Mouse (Mus musculus) embryonic facial prominence, embryonic 14.5 days (tissue): ENCODE results near the gene Dnajc3. TPM values are rescaled to one million over a fixed set of nuclear protein-coding genes. Genes with fewer than 3 reads are reported as not detected.
A peak's percentile ranks its signal among the peaks of the same experiment; 100 is the strongest.

ENCODE experiments used
- ATAC-seq: fragments of 200-750 bp; cut with Nextera tagmentation; 2 replicates; pipeline ENCODE4 v1.8.0; 2017; ENCODE audit warnings: low read depth, moderate number of reproducible peaks, moderate TSS enrichment
- DNase-seq: peaks from one replicate; pipeline ENCODE4 v3.0.0-alpha.2; 2015; ENCODE audit warnings: low spot score
- H3K27ac ChIP-seq: fragments of 300-500 bp; sonication (generic); replicated peaks from 2 replicates; pipeline ENCODE4 v1.5.1; 2014; ENCODE audit warnings: low read depth, mild to moderate bottlenecking, low read length, moderate library complexity
- H3K27me3 ChIP-seq: fragments of 300-500 bp; sonication (generic); replicated peaks from 2 replicates; pipeline ENCODE4 v1.6.1; 2014; ENCODE audit warnings: low read length; ENCODE audit not compliant: control insufficient read depth, insufficient read depth
- H3K36me3 ChIP-seq: fragments of 300-500 bp; sonication (generic); 2 replicates; pipeline ENCODE4 v1.6.1; 2014; ENCODE audit warnings: low read length, mixed read lengths; ENCODE audit not compliant: control insufficient read depth, insufficient read depth
- H3K4me1 ChIP-seq: fragments of 300-500 bp; sonication (generic); 2 replicates; pipeline ENCODE4 v1.6.1; 2014; ENCODE audit warnings: antibody characterized with exemption, low read length; ENCODE audit not compliant: control insufficient read depth, insufficient read depth
- H3K4me2 ChIP-seq: fragments of 300-500 bp; sonication (generic); 2 replicates; pipeline ENCODE4 v1.6.1; 2014; ENCODE audit warnings: low read depth, mild to moderate bottlenecking, low read length, moderate library complexity, mixed read lengths
- H3K4me3 ChIP-seq: fragments of 300-500 bp; sonication (generic); 2 replicates; pipeline ENCODE4 v1.5.1; 2014; ENCODE audit warnings: low read depth, mild to moderate bottlenecking, low read length
- H3K9ac ChIP-seq: fragments of 300-500 bp; sonication (generic); 2 replicates; pipeline ENCODE4 v1.6.1; 2014; ENCODE audit warnings: low read depth, mild to moderate bottlenecking, low read length, moderate library complexity, mixed read lengths
- H3K9me3 ChIP-seq: fragments of 300-500 bp; sonication (generic); 2 replicates; pipeline ENCODE4 v1.6.1; 2016; ENCODE audit warnings: low read length; ENCODE audit not compliant: control insufficient read depth
- WGBS: fragments of 180-500 bp; shearing (Covaris S2); extraction: QIAGEN DNeasy Blood & Tissue Kit; methylation state at CpG from one replicate; pipeline ENCODE4 v1.1.7; 2014; 5-methylcytosine and 5-hydroxymethylcytosine counted together
- polyA plus RNA-seq: library from polyadenylated mRNA; unstranded; fragments of >200 nt; fragmentation: Nextera tagmentation; extraction: Ambion mirVana; gene quantifications from 2 replicates; pipeline ENCODE4 v1.2.1, GENCODE M21; 2014

Dnajc3 gene
- polyA plus RNA-seq, 1 experiment from 2014 or later, result 54.2 TPM

DNA sequence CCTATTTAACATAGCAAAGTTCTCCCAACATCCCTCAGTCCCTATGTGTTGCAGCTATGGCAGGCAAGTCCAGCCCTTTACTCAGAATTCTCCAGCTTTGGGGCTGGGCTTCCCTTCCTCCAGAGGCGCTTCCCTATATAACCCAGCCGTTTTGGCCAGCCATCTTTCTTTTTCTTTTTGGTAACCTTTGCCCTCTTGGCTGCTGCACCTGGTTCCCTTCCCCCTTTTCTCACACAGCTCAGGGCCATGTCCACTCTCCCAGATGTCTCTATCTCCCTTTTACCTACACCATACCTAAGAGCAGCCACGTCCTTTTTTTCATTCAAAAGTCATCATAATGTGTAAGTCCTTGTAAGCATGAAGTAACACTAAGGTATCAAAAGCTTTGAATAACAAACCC, 1.5 kb upstream of the Dnajc3 start:
- H3K4me1 ChIP-seq, result peaks cover 17% of the 10 kb centered on the region
- H3K4me3 ChIP-seq, result no peak overlapping the region
- H3K9me3 ChIP-seq, result no peaks in the 10 kb centered on the region
- ATAC-seq, result no peak
- DNase-seq, result no peak
- no peak overlapping the region for H3K4me2 ChIP-seq
- no peak overlapping the region for H3K27ac ChIP-seq
- H3K27me3 ChIP-seq, result no peaks in the 10 kb centered on the region
- H3K9ac ChIP-seq, result no peak overlapping the region
- H3K36me3 ChIP-seq, result no peaks in the 10 kb centered on the region
- 58% methylated on average over 3 of the region's 3 CpGs for WGBS

DNA sequence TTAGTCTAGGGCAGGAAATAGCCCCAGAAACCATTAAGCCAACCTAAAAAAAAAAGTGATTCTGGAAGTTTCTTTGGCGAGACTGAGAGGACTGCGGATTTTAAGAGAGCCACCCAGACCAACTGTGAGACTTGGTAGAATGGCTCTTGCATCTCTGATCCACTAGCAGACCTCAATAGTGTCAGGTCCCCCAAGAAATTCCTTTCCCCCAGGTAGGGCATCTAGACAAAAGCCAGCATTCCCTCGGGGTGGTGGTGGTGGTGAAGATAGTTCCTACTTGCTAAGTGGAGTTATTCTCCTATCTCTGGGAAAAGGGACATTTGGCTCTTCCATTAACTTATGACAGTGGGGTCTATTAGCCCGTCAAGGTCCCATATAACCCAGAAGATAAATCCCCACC, 824 bp upstream of the Dnajc3 start:
- no peaks in the 10 kb centered on the region for H3K9me3 ChIP-seq
- H3K36me3 ChIP-seq, result no peaks in the 10 kb centered on the region
- H3K4me3 ChIP-seq, result peak overlapping the region; percentile 98
- peak overlapping the region; percentile 77; the same call in 1 of the 2 replicates for H3K27ac ChIP-seq
- DNase-seq (no peak), ATAC-seq (peak; percentile 1; the same call in 1 of the 2 replicates)
- 31% methylated on average over 4 of the region's 4 CpGs for WGBS
- H3K4me2 ChIP-seq, result peak overlapping the region; percentile 73
- peaks cover 17% of the 10 kb centered on the region for H3K4me1 ChIP-seq
- no peaks in the 10 kb centered on the region for H3K27me3 ChIP-seq
- H3K9ac ChIP-seq, result peak overlapping the region; percentile 70

DNA sequence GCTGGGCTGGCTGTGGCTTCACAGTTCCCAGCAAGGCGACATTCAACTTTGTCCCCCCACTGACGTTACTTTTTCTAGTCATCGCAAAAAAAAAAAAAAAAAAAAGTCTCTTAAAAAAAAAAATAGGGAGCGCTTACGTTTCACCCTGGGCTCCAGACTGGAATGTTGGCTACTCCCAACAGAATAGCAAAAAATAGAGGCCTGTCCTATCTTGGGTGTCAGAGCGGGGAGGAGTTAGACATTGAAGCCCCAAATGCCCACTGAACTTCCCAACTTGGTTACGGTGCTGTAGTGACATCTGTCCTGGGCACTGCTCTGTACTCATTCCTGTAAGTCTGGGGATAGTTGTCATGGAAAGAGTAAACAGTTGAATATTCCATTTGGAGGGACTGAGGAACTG, 775 bp downstream of the Dnajc3 start:
- H3K9ac ChIP-seq, result peak overlapping the region; percentile 99
- no peaks in the 10 kb centered on the region for H3K27me3 ChIP-seq
- WGBS, result 0% methylated on average over 7 of the region's 7 CpGs
- peak overlapping the region; percentile 83 for H3K4me2 ChIP-seq
- H3K36me3 ChIP-seq, result no peaks in the 10 kb centered on the region
- peak; percentile 39 for DNase-seq
- H3K4me3 ChIP-seq, result peak overlapping the region; percentile 98
- peak overlapping the region; percentile 94; the same call in 1 of the 2 replicates for H3K27ac ChIP-seq
- ATAC-seq, result no peak
- peaks cover 17% of the 10 kb centered on the region for H3K4me1 ChIP-seq
- no peaks in the 10 kb centered on the region for H3K9me3 ChIP-seq

- H3K9ac ChIP-seq, result no peak overlapping the region
Observed at GRCm38 (mm10) chr14:118940796-118941495, 3.2 kb downstream of the Dnajc3 start.

DNA sequence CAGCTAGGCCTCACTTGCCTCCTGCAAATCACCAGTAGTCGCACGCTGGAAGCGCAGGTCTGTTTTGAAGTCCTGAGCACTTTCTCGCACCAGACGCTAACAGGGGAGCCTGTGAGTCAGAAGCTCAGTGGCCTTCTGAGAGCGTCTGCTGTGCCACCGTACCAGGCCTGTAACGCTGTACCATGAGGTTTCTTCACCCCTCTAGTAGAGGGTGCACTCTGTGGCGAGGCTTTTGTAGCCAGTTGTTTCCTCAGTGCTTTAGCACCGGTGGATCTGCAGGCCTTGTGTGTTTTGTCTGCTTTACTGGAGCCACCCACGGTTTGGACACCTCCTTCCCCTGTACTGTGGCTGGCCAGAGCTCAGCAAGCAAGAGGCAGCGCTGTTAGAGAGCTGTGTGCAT, 4.3 kb downstream of the Dnajc3 start:
- Histone ChIP-seq H3K27ac (no peak overlapping the region), H3K36me3 (no peaks in the 10 kb centered on the region), H3K4me2 (no peak overlapping the region), H3K9ac (no peak overlapping the region), H3K4me3 (no peak overlapping the region), H3K27me3 (no peaks in the 10 kb centered on the region), H3K4me1 (peaks cover 15% of the 10 kb centered on the region), H3K9me3 (no peaks in the 10 kb centered on the region)
- WGBS, result 53% methylated on average over 12 of the region's 12 CpGs
- ATAC-seq, result no peak
- DNase-seq, result no peak

More at GRCm38 (mm10) chr14:118940796-118941495, 3.2 kb downstream of the Dnajc3 start:
- no peak overlapping the region for H3K4me2 ChIP-seq
- WGBS, result 76% methylated on average over 4 of the region's 4 CpGs
- H3K27ac ChIP-seq, result no peak overlapping the region
- no peaks in the 10 kb centered on the region for H3K27me3 ChIP-seq
- H3K4me1 ChIP-seq, result peaks cover 20% of the 10 kb centered on the region
- no peaks in the 10 kb centered on the region for H3K36me3 ChIP-seq
- no peaks in the 10 kb centered on the region for H3K9me3 ChIP-seq
- H3K4me3 ChIP-seq, result no peak overlapping the region
- DNase-seq, result no peak
- no peak for ATAC-seq

DNA sequence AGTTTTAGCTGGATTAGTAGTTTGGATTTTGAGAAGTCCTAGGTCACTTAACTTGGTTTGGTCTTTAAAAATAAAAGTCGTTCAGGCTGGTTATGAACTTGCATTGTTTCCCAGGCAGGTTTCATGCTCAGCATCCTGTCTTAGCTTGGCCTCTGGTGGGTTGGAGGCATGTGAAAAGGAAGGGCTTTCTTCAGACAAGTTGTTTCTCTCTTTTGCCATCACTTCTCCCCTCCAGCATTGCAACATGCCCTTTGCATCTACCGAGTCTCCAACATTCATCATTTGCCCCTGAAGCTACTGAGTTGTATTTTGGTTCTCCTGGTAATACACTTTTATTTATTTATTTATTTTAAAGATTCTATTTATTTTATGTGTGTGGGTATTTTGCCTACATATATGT, 6.9 kb downstream of the Dnajc3 start:
- 74% methylated on average over 2 of the region's 2 CpGs for WGBS
- H3K4me2 ChIP-seq, result no peak overlapping the region
- DNase-seq, result no peak
- no peak overlapping the region for H3K4me3 ChIP-seq
- no peaks in the 10 kb centered on the region for H3K9me3 ChIP-seq
- no peak for ATAC-seq
- H3K27me3 ChIP-seq, result no peaks in the 10 kb centered on the region
- no peak overlapping the region for H3K9ac ChIP-seq
- H3K27ac ChIP-seq, result no peak overlapping the region
- peaks cover 6% of the 10 kb centered on the region for H3K4me1 ChIP-seq
- no peaks in the 10 kb centered on the region for H3K36me3 ChIP-seq

DNA sequence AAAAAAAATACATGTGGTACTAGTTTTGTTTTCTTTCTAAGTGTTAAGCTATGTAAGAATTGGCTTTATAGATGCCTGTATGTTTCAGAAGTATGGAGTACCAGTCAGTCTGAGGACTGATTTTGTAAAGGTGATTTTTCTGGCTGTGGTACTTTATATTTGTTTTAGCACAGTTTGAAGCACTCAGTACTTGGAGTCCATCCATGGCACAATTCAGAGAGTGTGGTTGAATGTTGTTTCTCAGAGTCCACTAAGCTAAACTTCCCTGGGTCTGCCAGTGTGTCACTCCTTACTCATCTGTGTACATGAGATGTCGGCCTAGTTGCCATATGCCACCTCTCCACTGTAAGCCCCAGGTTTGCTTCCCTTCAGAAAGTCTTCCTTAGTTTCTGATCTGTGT, 11.1 kb downstream of the Dnajc3 start:
- Histone ChIP-seq H3K4me2 (no peak overlapping the region), H3K9me3 (no peaks in the 10 kb centered on the region), H3K27me3 (no peaks in the 10 kb centered on the region), H3K27ac (no peak overlapping the region), H3K4me3 (no peak overlapping the region), H3K36me3 (peaks cover 6% of the 10 kb centered on the region), H3K9ac (no peak overlapping the region), H3K4me1 (0 out of 2 replicates have a peak, but pooled peaks cover 3% of the 10 kb centered on the region)
- DNase-seq, result no peak
- no peak for ATAC-seq
- WGBS, result 90% methylated on average over 1 of the region's 1 CpGs

GRCm38 (mm10) chr14:118951912-118952583, 14.3 kb downstream of the Dnajc3 start:
- Histone ChIP-seq H3K4me1 (no peaks in the 10 kb centered on the region), H3K27me3 (no peaks in the 10 kb centered on the region), H3K36me3 (peaks cover 27% of the 10 kb centered on the region), H3K9me3 (no peaks in the 10 kb centered on the region), H3K27ac (no peak overlapping the region), H3K9ac (no peak overlapping the region), H3K4me2 (no peak overlapping the region), H3K4me3 (no peak overlapping the region)
- 94% methylated on average over 9 of the region's 9 CpGs for WGBS
- DNase-seq (no peak), ATAC-seq (no peak)
